Mouse (Mus musculus) skeletal muscle tissue, adult 2 months (tissue): ENCODE measurements at regions not wholly inside any gene's neighbourhood (a gene's known extent, or its start where the extent isn't known, plus 50 kb on each side); places are given as distances from the start of the nearest gene placed in this dataset.

Source experiments
- DNase-seq: peaks from one replicate; pipeline ENCODE4 v3.0.0-alpha.2; 2012; ENCODE audit warnings: low read depth, low spot score

DNA sequence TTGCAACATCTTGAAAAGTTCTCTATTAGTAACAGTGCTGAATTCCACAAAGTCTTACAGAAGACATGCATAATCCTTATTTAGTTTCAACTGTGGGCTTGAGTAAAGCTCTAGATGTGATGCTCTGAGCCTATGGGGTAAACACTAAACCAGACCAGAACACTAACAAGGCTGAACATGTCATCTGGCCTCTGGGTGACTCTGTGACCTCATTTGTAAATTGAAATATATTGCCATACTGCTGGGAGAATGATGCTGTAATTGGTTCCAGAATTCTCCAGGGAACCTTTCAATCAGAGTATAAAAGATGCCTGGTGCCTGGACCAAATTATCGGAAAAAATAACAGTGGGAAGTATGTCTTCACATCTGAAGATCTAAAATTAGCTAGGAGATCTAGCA lies 309.9 kb upstream of the Megf9 start:
- no peak for DNase-seq

DNA sequence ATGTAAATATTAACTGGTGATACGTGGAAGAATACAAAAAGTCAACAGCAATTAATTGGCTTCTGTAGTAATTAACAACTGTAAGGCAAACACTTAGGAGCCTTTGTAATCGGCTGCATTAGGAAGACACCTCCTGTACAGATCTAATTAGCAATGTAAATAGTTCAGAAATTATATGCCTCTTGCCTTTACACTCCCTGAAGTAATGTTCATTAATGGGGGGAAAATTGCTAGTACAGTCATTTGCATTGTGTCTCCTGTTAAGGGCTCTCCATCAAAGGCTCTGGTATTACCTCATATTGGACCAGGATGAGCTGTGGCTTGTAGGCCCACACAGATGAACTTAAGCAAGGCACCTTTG lies 276.1 kb upstream of the Megf9 start:
- DNase-seq = no peak

DNA sequence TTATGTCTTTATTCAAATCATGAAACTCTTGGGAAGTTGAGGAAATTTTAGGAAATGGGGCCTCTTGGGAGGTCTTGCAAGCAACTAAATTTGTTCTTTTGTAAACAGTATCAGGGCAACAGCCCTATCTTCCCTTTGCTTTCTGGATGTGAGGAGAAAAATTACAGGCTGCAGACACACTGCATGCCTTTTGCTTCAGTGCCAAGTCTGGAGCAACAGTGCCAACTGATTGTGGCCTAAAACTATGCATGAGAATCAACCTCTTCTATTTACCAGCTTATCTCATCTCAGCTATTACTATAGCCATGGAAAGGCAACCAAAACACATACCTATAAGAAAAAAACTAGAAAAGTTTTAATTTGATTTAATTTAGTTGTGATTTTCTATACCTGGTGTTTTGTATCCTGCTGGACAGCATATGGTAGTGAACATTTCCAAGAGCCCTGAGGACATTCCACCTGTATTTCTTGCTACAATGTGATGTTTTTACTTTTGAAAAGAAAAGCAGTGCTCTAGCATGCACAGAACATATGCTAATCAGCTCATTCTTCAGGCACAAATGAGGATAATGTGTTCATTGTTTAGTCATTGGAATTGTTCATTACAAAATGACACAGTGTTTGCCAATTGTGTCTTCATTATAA lies 275.6 kb upstream of the Megf9 start:
- no peak for DNase-seq

DNA sequence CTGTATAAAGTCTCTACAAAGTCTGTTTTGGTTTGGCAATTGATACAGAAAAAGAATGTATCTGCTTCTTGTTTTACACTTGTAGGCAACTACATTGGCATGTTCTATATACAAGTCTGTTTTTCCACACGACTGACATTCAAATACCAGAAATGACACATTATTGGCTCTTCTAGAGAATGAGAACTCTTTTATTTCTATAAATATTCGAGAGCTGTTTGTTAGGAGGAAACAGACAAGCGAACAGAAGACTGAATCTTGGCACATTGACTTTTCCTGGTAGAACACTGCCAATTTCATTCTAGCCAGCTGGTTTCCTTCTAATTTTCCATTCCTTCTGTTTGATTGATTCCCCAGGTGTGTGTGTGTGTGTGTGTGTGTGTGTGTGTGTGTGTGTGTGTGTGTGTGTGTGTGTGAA lies 270.1 kb upstream of the Megf9 start:
- DNase-seq = no peak

DNA sequence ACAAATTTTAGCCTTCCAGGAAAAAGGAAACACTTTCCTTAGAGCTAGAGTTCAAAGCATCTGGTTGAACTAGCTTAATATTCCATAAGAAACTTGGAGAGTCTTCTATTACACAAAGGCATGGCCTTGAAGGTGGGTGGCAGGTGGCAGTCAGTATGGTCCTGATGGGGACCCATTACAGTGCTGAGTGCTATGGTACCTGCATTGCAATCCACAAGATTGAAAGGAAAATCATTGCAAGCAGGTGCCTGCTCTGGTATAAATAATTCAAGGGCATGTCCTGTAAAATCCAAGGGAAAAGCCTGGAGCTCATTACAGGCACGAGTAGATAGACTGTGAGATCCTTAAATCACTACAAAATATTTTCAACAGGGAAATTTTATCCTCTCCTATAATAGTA lies 263.7 kb upstream of the Megf9 start:
- DNase-seq = no peak

DNA sequence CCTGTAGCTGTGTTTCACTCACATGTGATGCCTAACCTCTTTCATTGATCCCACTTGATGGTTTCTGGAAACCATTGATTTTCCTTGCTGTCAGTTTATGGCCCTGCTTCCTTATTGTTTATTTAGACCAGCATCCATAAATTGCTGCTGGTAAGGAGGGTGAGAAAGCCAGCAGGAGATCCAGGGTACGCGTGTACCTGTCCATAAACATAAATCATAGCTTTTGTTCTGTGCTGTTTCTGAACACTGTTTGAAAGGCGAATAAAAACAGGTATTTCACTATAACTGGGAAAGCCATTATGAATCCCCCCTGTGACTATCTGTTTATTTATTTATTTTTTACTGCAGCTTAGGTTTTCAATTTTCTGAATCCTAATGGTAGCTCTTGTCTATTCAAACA lies 263.1 kb upstream of the Megf9 start:
- DNase-seq = no peak

DNA sequence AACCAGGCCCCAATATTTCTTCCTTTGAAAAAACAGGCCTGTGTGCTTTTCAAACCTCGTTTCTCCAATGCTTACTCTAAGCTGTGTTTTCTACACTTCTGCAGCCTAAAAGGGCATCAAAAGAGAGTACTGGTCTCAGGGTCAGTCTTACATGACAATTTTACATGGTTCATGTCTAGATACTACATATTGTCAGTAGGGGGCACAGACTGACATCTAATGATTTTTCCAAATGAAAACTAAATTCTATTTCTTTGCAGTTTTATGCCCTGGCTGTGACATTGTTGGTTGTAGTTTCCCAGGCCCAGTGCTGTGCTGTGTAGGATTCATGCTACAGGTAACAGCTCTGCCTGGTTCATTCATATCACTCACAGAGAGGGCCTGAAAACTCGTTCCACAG lies 248.7 kb upstream of the Megf9 start:
- DNase-seq = no peak

DNA sequence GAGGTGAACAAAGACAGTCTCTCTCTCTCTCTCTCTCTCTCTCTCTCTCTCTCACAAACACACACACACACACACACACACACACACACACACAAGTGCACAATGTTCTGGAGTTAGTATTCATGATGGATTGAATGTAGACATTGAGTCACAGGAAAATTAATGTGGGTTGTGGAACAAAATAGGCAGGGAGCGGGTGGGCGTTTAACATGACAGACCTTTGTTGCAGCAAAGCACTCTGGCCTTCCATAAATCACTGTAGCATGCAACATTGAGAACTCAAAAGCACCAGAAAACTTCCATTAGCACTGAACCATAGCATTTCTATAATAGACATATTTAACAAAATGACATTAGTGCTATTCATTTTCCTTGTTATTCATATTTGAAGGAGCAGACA lies 246.8 kb upstream of the Megf9 start:
- no peak for DNase-seq

DNA sequence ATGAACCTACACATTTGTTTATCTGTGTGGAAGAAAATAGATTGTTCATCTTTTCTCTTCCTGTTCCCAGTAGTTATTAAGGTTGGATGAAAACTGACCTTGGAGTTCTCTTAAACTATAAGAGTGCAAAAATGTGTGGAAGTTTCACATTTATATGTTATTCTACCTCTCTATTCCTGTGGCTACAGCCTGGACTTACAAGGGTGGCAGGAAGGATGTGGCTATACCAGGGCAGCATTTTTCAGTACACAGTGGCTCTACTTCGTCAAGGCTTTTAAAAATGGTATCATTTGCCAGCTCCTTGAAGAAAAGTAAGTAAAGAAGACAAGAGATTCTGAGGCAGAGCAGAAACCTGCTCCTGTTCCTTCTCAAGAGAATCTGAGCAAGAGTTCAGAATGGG lies 241.5 kb upstream of the Megf9 start:
- DNase-seq = no peak

DNA sequence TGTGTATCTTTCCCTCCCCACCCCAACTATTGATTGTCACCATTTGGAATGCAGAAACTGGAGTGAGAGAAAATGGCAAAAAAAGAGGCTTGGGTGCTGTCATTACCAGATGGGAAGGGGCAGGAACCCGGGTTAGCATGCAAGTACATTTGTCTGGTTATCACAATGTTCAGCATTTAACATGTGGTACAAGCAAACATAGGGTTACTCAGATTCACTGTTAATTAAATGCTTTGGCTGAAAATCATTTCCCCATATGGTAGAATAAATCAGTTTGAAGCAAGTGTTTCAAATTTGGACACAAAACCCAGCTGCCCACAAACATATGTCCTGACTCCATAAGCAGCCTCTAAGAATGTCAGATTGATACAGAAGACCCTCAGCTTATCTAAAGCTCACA lies 208.6 kb upstream of the Megf9 start:
- DNase-seq = no peak

DNA sequence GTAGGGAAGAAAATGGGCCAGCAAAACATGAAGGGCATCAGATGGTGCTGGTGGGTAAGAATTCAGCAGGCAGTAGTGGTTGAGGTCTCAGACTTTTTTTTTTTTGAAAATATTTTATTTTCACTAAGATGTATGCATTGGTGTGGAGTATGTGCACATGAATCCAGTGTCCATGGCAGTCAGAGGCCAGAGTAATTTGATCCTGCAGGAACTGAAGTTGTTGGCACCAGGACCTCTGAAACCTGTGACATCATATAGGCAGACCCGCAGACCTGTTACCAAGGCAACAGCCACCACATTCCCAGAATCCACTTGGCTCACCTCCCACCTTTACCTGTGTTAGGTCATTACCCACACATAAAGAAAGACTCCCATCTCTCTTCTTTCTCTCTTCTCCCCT lies 207.2 kb upstream of the Megf9 start:
- DNase-seq = no peak

DNA sequence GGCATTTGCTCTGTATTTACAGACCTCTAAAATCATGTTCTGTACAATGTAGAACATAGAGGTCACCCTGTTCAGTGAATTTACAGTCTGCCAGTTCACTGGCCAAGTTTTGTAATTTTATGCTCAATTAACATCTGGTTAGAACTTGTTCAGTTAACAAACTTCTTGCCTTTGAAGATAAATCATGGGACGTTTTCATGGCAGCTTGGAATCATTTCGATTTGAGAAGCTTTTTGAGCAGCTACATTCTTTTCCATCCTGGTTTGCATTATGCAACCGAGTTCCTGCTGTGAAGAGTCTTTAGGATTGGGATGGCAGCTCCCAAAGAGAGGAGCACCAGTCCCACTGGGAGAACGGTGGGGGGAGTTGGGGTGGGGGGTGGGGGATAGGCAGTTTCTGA lies 206.3 kb upstream of the Megf9 start:
- DNase-seq = no peak

DNA sequence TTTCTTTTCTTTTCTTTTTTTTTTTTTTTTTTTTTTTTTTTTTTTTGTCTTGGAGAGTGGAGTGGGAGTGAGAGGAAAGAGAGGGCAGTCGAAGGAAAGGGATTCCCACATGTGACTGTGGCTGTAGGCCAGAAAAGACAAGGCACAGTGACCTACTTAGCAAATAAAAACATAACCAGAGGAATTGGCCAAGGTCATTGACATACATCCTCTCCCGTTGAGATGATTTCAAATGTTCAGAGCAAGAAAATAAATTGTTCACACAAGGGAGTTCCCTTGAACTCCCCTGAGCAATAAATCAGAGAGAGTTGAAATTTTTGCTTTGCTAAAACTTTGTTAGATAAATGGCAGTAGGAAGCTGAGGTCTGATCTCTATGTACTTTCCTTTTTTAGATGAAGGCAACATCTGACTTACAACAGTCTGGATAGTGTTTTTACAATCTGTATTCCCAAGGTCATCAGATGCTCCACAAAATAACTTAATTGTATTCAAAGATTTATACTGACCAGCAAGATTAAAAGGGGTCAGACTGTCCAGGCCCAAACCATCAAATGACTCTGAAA lies 174.4 kb upstream of the Megf9 start:
- peak; percentile 18 for DNase-seq

DNA sequence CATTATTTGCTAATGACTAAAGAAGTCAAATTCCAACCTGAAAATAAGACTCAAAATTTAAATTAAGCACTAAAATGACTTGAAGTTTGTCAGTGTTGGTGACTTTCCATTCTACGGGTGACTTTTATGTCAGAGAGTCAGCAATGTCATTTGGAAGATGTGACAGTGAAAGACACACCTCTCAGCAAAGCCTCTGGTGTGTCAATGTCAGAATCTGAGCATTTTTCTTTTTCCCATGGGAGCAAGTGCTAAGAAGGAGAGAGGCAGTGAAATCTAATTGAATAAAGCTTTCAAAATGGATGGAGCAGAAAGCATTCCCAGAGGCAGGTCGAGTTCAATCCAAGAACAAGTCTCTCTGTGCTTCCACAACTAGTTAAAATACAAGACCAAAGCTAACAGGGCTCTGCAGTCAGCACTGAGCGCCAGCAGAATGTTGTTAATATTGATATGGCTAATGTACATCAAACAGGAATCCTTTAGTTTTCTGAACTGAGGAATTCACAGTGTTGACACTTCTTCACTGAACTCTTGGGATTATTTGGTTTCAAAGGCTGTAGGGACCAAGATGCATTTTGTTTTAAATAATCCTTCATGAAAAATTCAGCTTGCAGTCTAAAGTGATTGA lies 170.4 kb upstream of the Megf9 start:
- no peak for DNase-seq

DNA sequence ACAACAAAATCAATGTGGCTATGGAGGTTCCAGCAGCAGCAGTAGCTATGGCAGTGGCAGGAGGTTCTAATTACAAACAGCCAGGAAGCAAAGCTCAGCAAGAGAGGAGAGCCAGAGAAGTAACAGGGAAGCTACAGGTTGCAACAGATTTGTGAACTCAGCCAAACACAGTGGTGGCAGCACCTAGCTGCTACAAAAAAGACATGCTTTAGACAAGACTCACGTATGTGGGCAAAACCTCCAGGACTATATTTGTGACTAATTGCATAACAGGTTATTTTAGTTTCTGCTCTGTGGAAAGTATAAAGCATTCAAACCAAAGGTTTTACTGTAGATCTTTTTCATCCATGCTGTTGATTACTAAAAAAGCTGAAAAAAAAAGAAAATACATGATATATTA lies 166.1 kb upstream of the Megf9 start:
- no peak for DNase-seq

DNA sequence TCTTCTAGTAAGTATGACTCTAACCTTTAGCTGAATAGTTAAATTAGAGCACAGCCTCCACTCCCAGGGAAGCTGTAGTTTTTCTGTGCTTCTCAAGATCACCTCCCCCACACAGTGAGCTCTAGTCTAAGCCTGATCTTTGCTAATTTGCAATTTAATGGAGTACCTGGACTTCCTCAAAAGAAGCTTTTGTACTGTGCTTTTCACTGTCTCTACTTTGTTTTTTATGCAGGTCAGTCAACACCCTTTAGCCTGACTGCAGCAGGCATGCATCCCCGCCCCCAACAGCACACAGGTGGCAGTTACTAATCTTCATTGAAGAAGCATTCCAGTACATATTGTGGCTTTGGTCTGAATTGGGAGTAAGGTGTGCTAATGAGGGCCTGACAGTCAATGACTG lies 129.4 kb upstream of the Megf9 start:
- DNase-seq = no peak

DNA sequence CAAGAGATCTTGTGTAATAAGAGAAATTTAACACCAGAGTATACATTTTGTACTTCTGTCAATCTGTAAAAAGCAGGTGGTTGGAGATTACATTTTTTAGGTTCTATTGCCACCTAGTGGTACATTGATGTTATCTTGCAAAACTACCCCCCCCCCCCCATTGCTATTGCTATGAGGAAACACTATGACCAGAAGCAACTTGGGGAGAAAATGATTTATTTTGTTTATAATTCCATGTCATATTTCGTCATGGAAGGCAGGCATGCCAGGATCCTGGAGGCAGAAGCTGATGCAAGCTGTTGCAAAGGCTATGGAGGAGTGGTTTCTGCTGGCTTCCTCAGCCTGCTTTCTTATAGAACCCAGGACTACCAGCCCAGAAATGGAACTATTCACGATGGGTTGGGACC lies 86.6 kb upstream of the Megf9 start:
- no peak for DNase-seq

DNA sequence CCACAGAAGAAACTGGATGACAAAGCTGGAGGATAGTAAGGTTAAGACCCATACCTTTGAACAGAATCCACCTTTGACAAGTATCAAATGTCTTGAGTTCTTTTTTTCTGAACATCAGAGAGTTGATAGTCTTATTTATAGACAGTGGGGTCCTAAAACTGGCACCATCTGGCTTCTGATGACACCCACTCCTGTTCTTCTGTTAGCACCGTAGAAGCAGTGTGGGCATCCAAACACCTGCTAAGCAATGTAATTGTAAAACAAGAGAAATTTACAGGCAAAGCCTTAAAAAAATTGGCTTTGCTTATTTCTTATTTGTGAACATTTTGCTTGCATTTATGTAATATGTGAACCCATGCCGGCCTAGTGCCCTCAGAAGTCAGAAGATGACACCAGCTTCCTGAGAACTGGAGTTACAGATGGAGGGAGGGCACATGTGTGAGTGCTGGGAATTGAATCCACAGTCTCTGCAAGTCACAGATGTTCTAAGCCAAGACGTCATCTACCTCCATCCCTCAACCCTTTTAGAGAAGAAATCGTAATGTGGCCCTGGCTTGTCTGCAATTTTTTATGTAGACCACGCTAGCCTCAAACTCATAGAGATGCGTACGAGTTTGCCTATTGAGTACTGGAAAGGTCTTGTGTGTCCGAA lies 85.0 kb upstream of the Megf9 start:
- DNase-seq = no peak

DNA sequence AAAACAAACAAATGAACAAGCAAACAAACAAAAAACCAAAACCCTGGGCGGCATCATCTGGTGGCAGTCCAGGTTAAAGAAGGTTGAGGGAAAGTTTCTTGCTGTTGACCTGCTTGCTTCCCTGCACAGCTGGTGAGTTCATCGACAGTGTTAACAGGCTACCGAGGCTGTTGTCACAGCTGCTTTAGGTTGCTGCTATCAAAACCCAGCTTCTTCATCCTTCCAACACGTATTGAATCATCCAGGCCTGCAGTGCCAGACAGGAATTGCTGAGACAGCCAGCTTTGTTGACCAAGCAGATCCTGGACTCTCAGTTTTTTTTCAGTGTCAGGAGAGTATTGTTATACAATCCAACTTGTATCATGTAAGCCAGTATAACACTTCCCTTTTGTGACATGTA lies 81.0 kb upstream of the Megf9 start:
- no peak for DNase-seq

DNA sequence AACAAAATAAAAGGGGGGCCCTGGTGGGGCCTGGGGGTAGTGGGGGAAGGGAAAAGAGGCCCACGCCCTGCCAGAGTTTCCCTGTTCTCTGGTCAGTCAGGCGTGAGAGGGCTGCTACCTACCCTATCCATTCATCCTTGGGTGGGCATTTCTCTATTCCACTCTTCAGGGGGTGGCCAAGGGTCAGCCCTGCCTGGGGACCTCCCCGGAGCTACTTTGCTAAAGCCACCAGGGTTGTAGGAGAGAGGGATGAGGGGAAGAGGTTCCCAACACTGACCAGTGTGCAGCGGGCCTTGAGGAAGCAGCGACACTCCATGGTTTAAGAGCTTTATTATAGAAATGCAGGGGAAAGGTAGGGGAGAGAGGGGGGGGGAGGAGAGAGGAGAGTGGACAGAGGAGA lies 79.6 kb upstream of the Megf9 start:
- no peak for DNase-seq

DNA sequence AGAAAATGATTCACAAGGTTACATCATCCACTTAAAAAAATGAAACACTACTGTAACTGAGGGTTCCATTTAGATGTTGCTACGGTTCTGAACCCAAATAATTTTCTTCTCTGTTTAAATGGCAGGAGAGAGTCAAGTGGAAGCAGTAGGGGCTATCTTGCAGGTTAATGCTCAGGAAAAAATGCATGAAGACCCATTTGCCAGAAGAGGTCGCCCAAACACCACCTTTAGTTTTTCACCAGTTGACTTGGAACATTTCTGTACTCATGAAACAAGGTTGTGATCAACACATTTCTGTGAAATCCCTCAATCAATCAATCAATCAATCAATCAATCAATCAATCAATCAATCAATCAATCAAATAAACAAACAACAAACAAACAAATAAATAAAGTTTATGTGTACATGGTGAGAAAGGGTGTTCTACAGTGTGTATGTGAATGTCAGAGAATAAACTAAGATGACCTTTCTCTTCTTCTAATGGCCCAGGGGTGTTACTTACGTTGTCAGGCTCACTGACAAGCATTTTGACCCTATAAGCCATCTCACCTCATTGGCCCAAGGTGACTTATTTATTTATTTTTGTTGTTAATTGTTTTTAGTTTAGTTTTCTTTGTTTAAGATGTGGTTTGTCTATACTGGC lies 68.5 kb upstream of the Megf9 start:
- DNase-seq = no peak

DNA sequence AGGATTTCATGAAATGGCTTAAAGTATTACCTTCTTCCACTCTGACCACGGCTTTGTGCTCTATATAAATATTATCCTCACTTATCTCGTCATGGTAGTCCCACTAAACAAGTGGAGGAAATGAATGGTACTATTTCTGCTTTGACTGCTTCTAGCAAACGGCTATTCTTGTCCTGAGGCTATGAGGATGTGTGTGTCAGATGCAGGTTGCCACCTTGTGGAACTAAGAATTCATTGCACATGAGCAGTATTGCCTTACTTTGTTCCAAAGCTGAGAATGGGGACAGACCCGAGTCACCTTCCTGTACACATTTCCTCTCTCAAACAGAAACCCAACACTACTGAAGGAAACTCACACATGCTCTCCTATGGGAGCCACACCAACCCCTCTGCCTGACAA lies 66.5 kb upstream of the Megf9 start:
- peak; percentile 15 for DNase-seq
